Mouse (Mus musculus): ENCODE data around the gene Plcl1. TPM values are rescaled to one million over a fixed set of nuclear protein-coding genes. Genes with fewer than 3 reads are reported as not detected.

The Plcl1 gene
- total RNA-seq, 2 experiments from 2014 or later, result 32.0 to 34.7 TPM

GRCm38 (mm10) chr1:55666798-55667197 is 261.1 kb downstream of the Plcl1 start:
- Histone ChIP-seq H3K4me3 (no peak overlapping the region), H3K27ac (peak overlapping the region; percentile 75)
- DNase-seq (ENCODE audit: low spot score in 2 of 2), result no peak
- TF ChIP-seq CTCF (conservative IDR thresholded peaks at IDR 0.05), result no peak

GRCm38 (mm10) chr1:55668622-55669237 is 263.0 kb downstream of the Plcl1 start:
- H3K27ac ChIP-seq, result peak overlapping the region; percentile 70
- no peak overlapping the region for H3K4me3 ChIP-seq
- TF ChIP-seq CTCF (conservative IDR thresholded peaks at IDR 0.05), result no peak
- DNase-seq (ENCODE audit: low spot score in 2 of 2), result peak; percentile 70

- no peak for TF ChIP-seq CTCF (conservative IDR thresholded peaks at IDR 0.05)
- DNase-seq (ENCODE audit: low spot score in 2 of 2), result no peak
- Histone ChIP-seq H3K4me3 (no peak overlapping the region), H3K27ac (no peak overlapping the region)
Measured at GRCm38 (mm10) chr1:55682676-55683075, 277.0 kb downstream of the Plcl1 start.

GRCm38 (mm10) chr1:55686261-55686660 is 280.5 kb downstream of the Plcl1 start:
- H3K4me3 ChIP-seq, result no peak overlapping the region
- H3K27ac ChIP-seq, result no peak overlapping the region
- DNase-seq (ENCODE audit: low spot score in 2 of 2), result no peak
- no peak for TF ChIP-seq CTCF (conservative IDR thresholded peaks at IDR 0.05)

GRCm38 (mm10) chr1:55693636-55694220 is 288.0 kb downstream of the Plcl1 start:
- DNase-seq (ENCODE audit: low spot score in 2 of 2), result no peak
- no peak for TF ChIP-seq CTCF (conservative IDR thresholded peaks at IDR 0.05)
- no peak overlapping the region for H3K4me3 ChIP-seq
- no peak overlapping the region for H3K27ac ChIP-seq

- DNase-seq (ENCODE audit: low spot score in 2 of 2), result no peak
- Histone ChIP-seq H3K27ac (no peak overlapping the region), H3K4me3 (no peak overlapping the region)
- TF ChIP-seq CTCF (conservative IDR thresholded peaks at IDR 0.05), result no peak
Measured at GRCm38 (mm10) chr1:55696206-55696605, 290.5 kb downstream of the Plcl1 start.

- DNase-seq (ENCODE audit: low spot score in 2 of 2), result no peak
- Histone ChIP-seq H3K27ac (no peak overlapping the region), H3K4me3 (no peak overlapping the region)
- TF ChIP-seq CTCF (conservative IDR thresholded peaks at IDR 0.05), result peak; percentile 18
Measured at GRCm38 (mm10) chr1:55699393-55699970, 293.8 kb downstream of the Plcl1 start.

GRCm38 (mm10) chr1:55700016-55700415 is 294.3 kb downstream of the Plcl1 start:
- TF ChIP-seq CTCF (conservative IDR thresholded peaks at IDR 0.05), result no peak
- Histone ChIP-seq H3K4me3 (no peak overlapping the region), H3K27ac (no peak overlapping the region)
- no peak for DNase-seq (ENCODE audit: low spot score in 2 of 2)

GRCm38 (mm10) chr1:55700726-55701125 is 295.0 kb downstream of the Plcl1 start:
- Histone ChIP-seq H3K4me3 (no peak overlapping the region), H3K27ac (no peak overlapping the region)
- TF ChIP-seq CTCF (conservative IDR thresholded peaks at IDR 0.05), result no peak
- no peak for DNase-seq (ENCODE audit: low spot score in 2 of 2)

- no peak overlapping the region for H3K27ac ChIP-seq
- TF ChIP-seq CTCF (conservative IDR thresholded peaks at IDR 0.05), result no peak
- no peak overlapping the region for H3K4me3 ChIP-seq
- no peak for DNase-seq (ENCODE audit: low spot score in 2 of 2)
Measured at GRCm38 (mm10) chr1:55701601-55702000, 295.9 kb downstream of the Plcl1 start.

- no peak overlapping the region for H3K27ac ChIP-seq
- DNase-seq (ENCODE audit: low spot score in 2 of 2), result no peak
- H3K4me3 ChIP-seq, result no peak overlapping the region
- TF ChIP-seq CTCF (conservative IDR thresholded peaks at IDR 0.05), result no peak
Measured at GRCm38 (mm10) chr1:55702106-55702505, 296.4 kb downstream of the Plcl1 start.

GRCm38 (mm10) chr1:55704707-55705106 is 299.0 kb downstream of the Plcl1 start:
- TF ChIP-seq CTCF (conservative IDR thresholded peaks at IDR 0.05), result no peak
- no peak for DNase-seq (ENCODE audit: low spot score in 2 of 2)
- Histone ChIP-seq H3K27ac (0 out of 2 replicates have a peak overlapping the region, but pooled peaks have one; percentile 2), H3K4me3 (no peak overlapping the region)

GRCm38 (mm10) chr1:55705173-55705572 is 299.5 kb downstream of the Plcl1 start:
- no peak for DNase-seq (ENCODE audit: low spot score in 2 of 2)
- Histone ChIP-seq H3K4me3 (no peak overlapping the region), H3K27ac (0 out of 2 replicates have a peak overlapping the region, but pooled peaks have one; percentile 2)
- no peak for TF ChIP-seq CTCF (conservative IDR thresholded peaks at IDR 0.05)

- DNase-seq (ENCODE audit: low spot score in 2 of 2), result no peak
- Histone ChIP-seq H3K4me3 (no peak overlapping the region), H3K27ac (no peak overlapping the region)
- TF ChIP-seq CTCF (conservative IDR thresholded peaks at IDR 0.05), result no peak
Measured at GRCm38 (mm10) chr1:55705756-55706155, 300.0 kb downstream of the Plcl1 start.
